Mouse (Mus musculus): ENCODE data around the gene Ism2.
"Not testable (repeated sequence)": the region's sequence is repeated elsewhere in the genome, so short reads cannot be mapped to it uniquely, and the experiment has no call there.

Gene Ism2

GRCm38 (mm10) chr12:87284726-87285125 lies 14.8 kb downstream of the Ism2 start:
- no peak for DNase-seq

- DNase-seq, result no peak
Observed at GRCm38 (mm10) chr12:87284268-87284667, 15.2 kb downstream of the Ism2 start.

GRCm38 (mm10) chr12:87283706-87284105 lies 15.8 kb downstream of the Ism2 start:
- no peak for DNase-seq

- no peak for DNase-seq
Observed at GRCm38 (mm10) chr12:87282743-87283142, 16.8 kb downstream of the Ism2 start.

- no peak for DNase-seq
Observed at GRCm38 (mm10) chr12:87281766-87282165, 17.7 kb downstream of the Ism2 start.

GRCm38 (mm10) chr12:87279879-87280278 lies 19.6 kb downstream of the Ism2 start:
- no peak for DNase-seq

GRCm38 (mm10) chr12:87279350-87279749 lies 20.2 kb downstream of the Ism2 start:
- DNase-seq, result no peak

GRCm38 (mm10) chr12:87278118-87278730 lies 21.3 kb downstream of the Ism2 start:
- DNase-seq, result peak; percentile 60

- not testable (repeated sequence) for DNase-seq
Observed at GRCm38 (mm10) chr12:87277251-87277650, 22.3 kb downstream of the Ism2 start.

- peak; percentile 81 for DNase-seq
Observed at GRCm38 (mm10) chr12:87274853-87275831, 24.4 kb downstream of the Ism2 start.

- peak; percentile 71 for DNase-seq
Observed at GRCm38 (mm10) chr12:87267682-87268081, 31.8 kb downstream of the Ism2 start.

- peak; percentile 38 for DNase-seq
Observed at GRCm38 (mm10) chr12:87266827-87267603, 32.5 kb downstream of the Ism2 start.

- DNase-seq, result peak; percentile 92
Observed at GRCm38 (mm10) chr12:87266108-87266826, 33.2 kb downstream of the Ism2 start, which contains the start of the genes Vipas39 and Ahsa1. Gene Vipas39, minus strand, starts transcription at chr12:87266256. Gene Ahsa1, plus strand, starts transcription at chr12:87266479.

GRCm38 (mm10) chr12:87265444-87265843 lies 34.1 kb downstream of the Ism2 start:
- DNase-seq, result no peak

- no peak for DNase-seq
Observed at GRCm38 (mm10) chr12:87260562-87260961, 38.9 kb downstream of the Ism2 start.

- DNase-seq, result no peak
Observed at GRCm38 (mm10) chr12:87256629-87257028, 42.9 kb downstream of the Ism2 start.

GRCm38 (mm10) chr12:87253878-87254277 lies 45.6 kb downstream of the Ism2 start:
- no peak for DNase-seq

- peak; percentile 41 for DNase-seq
Observed at GRCm38 (mm10) chr12:87250161-87250560, 49.3 kb downstream of the Ism2 start.

GRCm38 (mm10) chr12:87238632-87239031 lies 60.9 kb downstream of the Ism2 start, which contains the start of gene Noxred1:
Gene Noxred1, minus strand, starts transcription at chr12:87238732.
- DNase-seq, result no peak

- DNase-seq, result no peak
Observed at GRCm38 (mm10) chr12:87236882-87237483, 62.5 kb downstream of the Ism2 start.

GRCm38 (mm10) chr12:87230379-87230895 lies 69.1 kb downstream of the Ism2 start:
- DNase-seq, result no peak

Data from liver (tissue).